Mouse (Mus musculus): ENCODE results near the gene Scn1b. TPM values are rescaled to one million over a fixed set of nuclear protein-coding genes. Genes with fewer than 3 reads are reported as not detected.

Gene Scn1b
- 100 to 1,000 TPM; 669 to 714 TPM for total RNA-seq (2021)
- long read RNA-seq, transcript Scn1b-203 (5 exons, 1,501 nt): minor isoform, 112 of 495 reads
- long read RNA-seq, transcript Scn1b-201 (6 exons, 1,573 nt): major isoform, 350 of 495 reads
- long read RNA-seq, partial matches to known transcripts: 25 of 495 reads
- long read RNA-seq, other reads (novel, unspliced or antisense): 8 of 495 reads

GRCm38 (mm10) chr7:31126851-31127724 lies at the start of gene Scn1b:
Gene Scn1b (minus strand): TSS chr7:31127003.
- peak; percentile 61 to 68 for DNase-seq (ENCODE audit: low spot score in 2 of 2)

GRCm38 (mm10) chr7:31175096-31175495 lies 48.3 kb upstream of the Scn1b start:
- DNase-seq (ENCODE audit: low spot score in 2 of 2): no peak

- no peak for DNase-seq (ENCODE audit: low spot score in 2 of 2)
Observed at GRCm38 (mm10) chr7:31174466-31174865, 47.7 kb upstream of the Scn1b start.

GRCm38 (mm10) chr7:31172238-31172637 lies 45.4 kb upstream of the Scn1b start:
- DNase-seq (ENCODE audit: low spot score in 2 of 2): peak in 1 of 2 experiments; percentile 32

GRCm38 (mm10) chr7:31170520-31170919 lies 43.7 kb upstream of the Scn1b start:
- DNase-seq (ENCODE audit: low spot score in 2 of 2): no peak

- no peak for DNase-seq (ENCODE audit: low spot score in 2 of 2)
Observed at GRCm38 (mm10) chr7:31168412-31168811, 41.6 kb upstream of the Scn1b start.

- DNase-seq (ENCODE audit: low spot score in 2 of 2): no peak
Observed at GRCm38 (mm10) chr7:31164748-31165147, 37.9 kb upstream of the Scn1b start.

- DNase-seq (ENCODE audit: low spot score in 2 of 2): no peak
Observed at GRCm38 (mm10) chr7:31163666-31164577, 37.1 kb upstream of the Scn1b start.

GRCm38 (mm10) chr7:31162324-31162723 lies 35.5 kb upstream of the Scn1b start:
- no peak for DNase-seq (ENCODE audit: low spot score in 2 of 2)

- DNase-seq (ENCODE audit: low spot score in 2 of 2): no peak
Observed at GRCm38 (mm10) chr7:31161831-31162230, 35.0 kb upstream of the Scn1b start.

GRCm38 (mm10) chr7:31161246-31161645 lies 34.4 kb upstream of the Scn1b start:
- no peak for DNase-seq (ENCODE audit: low spot score in 2 of 2)

- no peak for DNase-seq (ENCODE audit: low spot score in 2 of 2)
Observed at GRCm38 (mm10) chr7:31160763-31161162, 34.0 kb upstream of the Scn1b start.

- DNase-seq (ENCODE audit: low spot score in 2 of 2): no peak
Observed at GRCm38 (mm10) chr7:31156034-31156928, 29.5 kb upstream of the Scn1b start.

- no peak for DNase-seq (ENCODE audit: low spot score in 2 of 2)
Observed at GRCm38 (mm10) chr7:31155296-31156033, 28.7 kb upstream of the Scn1b start, which contains the start of gene Gramd1a. Gene Gramd1a (minus strand): TSS chr7:31155896.

GRCm38 (mm10) chr7:31153536-31154320 lies 26.9 kb upstream of the Scn1b start:
- DNase-seq (ENCODE audit: low spot score in 2 of 2): no peak

- DNase-seq (ENCODE audit: low spot score in 2 of 2): peak in 1 of 2 experiments; percentile 46
Observed at GRCm38 (mm10) chr7:31151301-31152241, 24.8 kb upstream of the Scn1b start.

GRCm38 (mm10) chr7:31150566-31151300 lies 23.9 kb upstream of the Scn1b start:
- peak; percentile 86 to 88 for DNase-seq (ENCODE audit: low spot score in 2 of 2)
